Mouse (Mus musculus) erythroblast, embryonic 14.5 days (primary cell): Measurements from ENCODE around the gene Olfr679. TPM values are rescaled to one million over a fixed set of nuclear protein-coding genes. Genes with fewer than 3 reads are reported as not detected.
"Not testable (repeated sequence)": the region's sequence is repeated elsewhere in the genome, so short reads cannot be mapped to it uniquely, and the experiment has no call there.

Source experiments
- H3K27me3 ChIP-seq: 2 replicates; pipeline ENCODE4 v1.6.1; 2012; ENCODE audit warnings: inconsistent platforms; ENCODE audit not compliant: control insufficient read depth
- H3K36me3 ChIP-seq: 2 replicates; pipeline ENCODE4 v1.6.1; 2012; ENCODE audit warnings: mild to moderate bottlenecking, inconsistent platforms; ENCODE audit not compliant: control insufficient read depth
- H3K4me1 ChIP-seq: 2 replicates; pipeline ENCODE4 v1.6.1; 2012; ENCODE audit warnings: inconsistent platforms; ENCODE audit not compliant: control insufficient read depth
- H3K4me3 ChIP-seq: replicated peaks from 2 replicates; pipeline ENCODE3; 2012; ENCODE audit warnings: moderate library complexity, mild to moderate bottlenecking, inconsistent platforms
- H3K9me3 ChIP-seq: 2 replicates; pipeline ENCODE4 v1.6.1; 2012; ENCODE audit warnings: low read length, inconsistent platforms, mixed read lengths; ENCODE audit not compliant: control insufficient read depth
- GATA1 ChIP-seq: IDR thresholded peaks from 2 replicates; pipeline ENCODE4 v1.6.1; 2012; ENCODE audit warnings: low read length, inconsistent platforms, mixed read lengths
- TAL1 ChIP-seq: IDR thresholded peaks from 3 replicates; pipeline ENCODE4 v1.6.1; 2012; ENCODE audit warnings: low read length, inconsistent platforms, mixed read lengths
- polyA plus RNA-seq: library from polyadenylated mRNA; stranded (reverse); fragments of >175 nt; gene quantifications from 2 replicates; pipeline ENCODE4 v1.2.3, GENCODE M21; 2012

Olfr679 gene
- polyA plus RNA-seq, result 0.01 and 0.02 TPM in 2 replicates

- Histone ChIP-seq H3K9me3 (no peaks in the 10 kb centered on the region), H3K4me3 (no peak within 1 kb of the TSS), H3K36me3 (no peaks in the 10 kb centered on the region), H3K27me3 (no peaks in the 10 kb centered on the region), H3K4me1 (no peaks in the 10 kb centered on the region)
- no peak for TF ChIP-seq TAL1
- no peak for TF ChIP-seq GATA1
These were observed at the start of gene Olfr679 for GRCm38 (mm10) chr7:105080905-105081304. Gene Olfr679 (plus strand): TSS chr7:105081205.

GRCm38 (mm10) chr7:105032398-105032797 lies 48.6 kb upstream of the Olfr679 start, which contains the start of gene Olfr676:
Gene Olfr676 (plus strand): TSS chr7:105032698.
- TF ChIP-seq GATA1, result no peak
- TF ChIP-seq TAL1, result no peak
- H3K4me1 ChIP-seq, result no peaks in the 10 kb centered on the region
- no peaks in the 10 kb centered on the region for H3K36me3 ChIP-seq
- no peak within 1 kb of the TSS for H3K4me3 ChIP-seq
- no peaks in the 10 kb centered on the region for H3K27me3 ChIP-seq
- peaks cover 6% of the 10 kb centered on the region; the same call in 1 of the 2 replicates for H3K9me3 ChIP-seq

GRCm38 (mm10) chr7:105033836-105034235 lies 47.2 kb upstream of the Olfr679 start:
- not testable (repeated sequence) for H3K4me1 ChIP-seq, H3K27me3 ChIP-seq, H3K36me3 ChIP-seq, H3K4me3 ChIP-seq, H3K9me3 ChIP-seq

GRCm38 (mm10) chr7:105058951-105059350 lies 22.1 kb upstream of the Olfr679 start:
- TF ChIP-seq TAL1, result no peak
- TF ChIP-seq GATA1, result no peak
- Histone ChIP-seq H3K27me3 (no peaks in the 10 kb centered on the region), H3K36me3 (no peaks in the 10 kb centered on the region), H3K4me1 (no peaks in the 10 kb centered on the region), H3K4me3 (no peak overlapping the region), H3K9me3 (peaks cover 9% of the 10 kb centered on the region; the same call in 1 of the 2 replicates)

- Histone ChIP-seq H3K9me3 (peaks cover 5% of the 10 kb centered on the region; the same call in 1 of the 2 replicates), H3K27me3 (no peaks in the 10 kb centered on the region), H3K4me3 (no peak within 1 kb of the TSS), H3K36me3 (no peaks in the 10 kb centered on the region), H3K4me1 (no peaks in the 10 kb centered on the region)
- TF ChIP-seq GATA1 (no peak), TAL1 (no peak)
These were observed 16.8 kb upstream of the Olfr679 start, which contains the start of gene Olfr678 for GRCm38 (mm10) chr7:105064175-105064574. Gene Olfr678 (plus strand): TSS chr7:105064475.

- H3K27me3 ChIP-seq, H3K4me3 ChIP-seq, H3K4me1 ChIP-seq, H3K36me3 ChIP-seq, H3K9me3 ChIP-seq: not testable (repeated sequence)
These were observed 11.7 kb downstream of the Olfr679 start, which contains the start of gene Olfr680-ps1 for GRCm38 (mm10) chr7:105092717-105093116. Gene Olfr680-ps1 (minus strand): TSS chr7:105092817.

- Histone ChIP-seq H3K36me3 (no peaks in the 10 kb centered on the region), H3K27me3 (no peaks in the 10 kb centered on the region), H3K4me1 (no peaks in the 10 kb centered on the region), H3K4me3 (no peak within 1 kb of the TSS), H3K9me3 (no peaks in the 10 kb centered on the region)
- TF ChIP-seq TAL1, result no peak
- TF ChIP-seq GATA1, result no peak
These were observed 35.5 kb downstream of the Olfr679 start, which contains the start of gene Olfr681 for GRCm38 (mm10) chr7:105116536-105116935. Gene Olfr681 (plus strand): TSS chr7:105116836.

Other genes with a start within 250 kb of the Olfr679 start
- gene Usp17lb, start 238.6 kb upstream of the Olfr679 start, polyA plus RNA-seq, result not detected in 2 replicates
- gene Usp17la, start 224.2 kb upstream of the Olfr679 start, polyA plus RNA-seq, result not detected in 2 replicates
- not detected in 2 replicates for gene Olfr665, start 203.2 kb upstream of the Olfr679 start, polyA plus RNA-seq
- not detected in 2 replicates for gene Olfr666, start 185.3 kb upstream of the Olfr679 start, polyA plus RNA-seq
- gene Olfr667, start 159.7 kb upstream of the Olfr679 start, polyA plus RNA-seq, result not detected in 2 replicates
- not detected in 2 replicates for gene Olfr668, start 153.1 kb upstream of the Olfr679 start, polyA plus RNA-seq
- not detected in 2 replicates for gene Olfr669, start 147.0 kb upstream of the Olfr679 start, polyA plus RNA-seq
- gene Olfr670, start 118.6 kb upstream of the Olfr679 start, polyA plus RNA-seq, result not detected in 2 replicates
- gene Olfr671, start 102.1 kb upstream of the Olfr679 start, polyA plus RNA-seq, result not detected in 2 replicates
- not detected in 2 replicates for gene Olfr672, start 79.2 kb upstream of the Olfr679 start, polyA plus RNA-seq
- gene Olfr675, start 52.7 kb upstream of the Olfr679 start, polyA plus RNA-seq, result not detected in 2 replicates
- not detected in 2 replicates for gene Olfr676, start 48.5 kb upstream of the Olfr679 start, polyA plus RNA-seq
- not detected in 2 replicates for gene Olfr677, start 29.8 kb upstream of the Olfr679 start, polyA plus RNA-seq
- not detected in 2 replicates for gene Olfr678, start 16.7 kb upstream of the Olfr679 start, polyA plus RNA-seq
- gene Olfr680-ps1, start 11.6 kb downstream of the Olfr679 start, polyA plus RNA-seq, result not detected in 2 replicates
- not detected in 2 replicates for gene Olfr681, start 35.6 kb downstream of the Olfr679 start, polyA plus RNA-seq
- gene Olfr683, start 65.8 kb downstream of the Olfr679 start, polyA plus RNA-seq, result not detected in 2 replicates
- not detected in 2 replicates for gene Olfr684, start 82.4 kb downstream of the Olfr679 start, polyA plus RNA-seq
- gene Olfr685, start 104.8 kb downstream of the Olfr679 start, polyA plus RNA-seq, result not detected in 2 replicates
- gene Olfr686, start 126.3 kb downstream of the Olfr679 start, polyA plus RNA-seq, result not detected in 2 replicates
- gene Olfr688, start 206.9 kb downstream of the Olfr679 start, polyA plus RNA-seq, result not detected in 2 replicates
- not detected in 2 replicates for gene Olfr689, start 230.0 kb downstream of the Olfr679 start, polyA plus RNA-seq